Mouse (Mus musculus): ENCODE data around the gene Dclre1b. TPM values are rescaled to one million over a fixed set of nuclear protein-coding genes. Genes with fewer than 3 reads are reported as not detected.
"Not testable (repeated sequence)": the region's sequence is repeated elsewhere in the genome, so short reads cannot be mapped to it uniquely, and the experiment has no call there.

The Dclre1b gene
- polyA plus RNA-seq, 1 experiment from 2014 or later = 29.8 TPM

- ATAC-seq (ENCODE audit: low FRiP score, low TSS enrichment); H3K36me3 ChIP-seq (ENCODE audit: insufficient read depth, low read length): not testable (repeated sequence)
- 87% methylated on average over 3 of the region's 3 CpGs for WGBS
Measured at GRCm38 (mm10) chr3:103840195-103840594, 31.0 kb upstream of the Dclre1b start.

GRCm38 (mm10) chr3:103839711-103840110 lies 30.5 kb upstream of the Dclre1b start:
- WGBS = 92% methylated on average over 6 of the region's 6 CpGs
- Histone ChIP-seq H3K4me3 (ENCODE audit: low read length) (no peak overlapping the region), H3K36me3 (ENCODE audit: insufficient read depth, low read length) (no peaks in the 10 kb centered on the region), H3K4me2 (replicated peaks; ENCODE audit: low read depth, low read length) (no peak overlapping the region), H3K27me3 (ENCODE audit: insufficient read depth, low read length) (no peaks in the 10 kb centered on the region), H3K27ac (ENCODE audit: low read length) (no peak overlapping the region), H3K9ac (replicated peaks; ENCODE audit: low read length) (no peak overlapping the region), H3K9me3 (ENCODE audit: low read length) (peaks cover 1% of the 10 kb centered on the region; the same call in 1 of the 2 replicates), H3K4me1 (ENCODE audit: insufficient read depth, low read length) (no peaks in the 10 kb centered on the region)
- no peak for ATAC-seq (ENCODE audit: low FRiP score, low TSS enrichment)

More at GRCm38 (mm10) chr3:103840195-103840594, 31.0 kb upstream of the Dclre1b start:
- not testable (repeated sequence) for H3K9ac ChIP-seq (replicated peaks; ENCODE audit: low read length); H3K27me3 ChIP-seq (ENCODE audit: insufficient read depth, low read length); H3K4me2 ChIP-seq (replicated peaks; ENCODE audit: low read depth, low read length); H3K4me3 ChIP-seq (ENCODE audit: low read length); H3K27ac ChIP-seq (ENCODE audit: low read length); H3K9me3 ChIP-seq (ENCODE audit: low read length); H3K4me1 ChIP-seq (ENCODE audit: insufficient read depth, low read length)

GRCm38 (mm10) chr3:103836453-103836852 lies 27.2 kb upstream of the Dclre1b start:
- no peaks in the 10 kb centered on the region for H3K27me3 ChIP-seq (ENCODE audit: insufficient read depth, low read length)
- no peak for ATAC-seq (ENCODE audit: low FRiP score, low TSS enrichment)
- H3K4me1 ChIP-seq (ENCODE audit: insufficient read depth, low read length) = no peaks in the 10 kb centered on the region
- H3K9me3 ChIP-seq (ENCODE audit: low read length) = no peaks in the 10 kb centered on the region
- H3K36me3 ChIP-seq (ENCODE audit: insufficient read depth, low read length) = no peaks in the 10 kb centered on the region
- WGBS = 96% methylated on average over 5 of the region's 5 CpGs
- H3K4me2 ChIP-seq (replicated peaks; ENCODE audit: low read depth, low read length) = no peak overlapping the region
- H3K27ac ChIP-seq (ENCODE audit: low read length) = no peak overlapping the region
- no peak overlapping the region for H3K4me3 ChIP-seq (ENCODE audit: low read length)
- no peak overlapping the region for H3K9ac ChIP-seq (replicated peaks; ENCODE audit: low read length)

DNA sequence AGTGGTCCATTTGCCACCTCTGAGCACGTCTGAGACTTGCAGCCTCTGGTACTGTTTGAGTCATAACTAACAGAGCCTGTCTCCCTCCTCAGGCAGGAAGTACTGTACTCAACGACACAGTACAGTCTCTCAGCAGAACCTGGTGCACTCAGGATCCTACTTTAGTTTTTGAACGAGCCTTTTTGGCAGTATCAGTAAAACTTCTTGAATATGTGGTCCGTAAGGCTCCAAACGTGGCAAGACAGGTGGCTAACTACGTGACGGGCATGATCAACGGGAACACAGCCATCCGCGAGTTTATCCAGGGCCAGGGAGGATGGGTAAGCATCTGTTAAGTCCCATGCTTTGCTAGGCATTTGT lies 26.7 kb upstream of the Dclre1b start:
- Histone ChIP-seq H3K27ac (ENCODE audit: low read length) (no peak overlapping the region), H3K9me3 (ENCODE audit: low read length) (no peaks in the 10 kb centered on the region), H3K36me3 (ENCODE audit: insufficient read depth, low read length) (no peaks in the 10 kb centered on the region), H3K4me3 (ENCODE audit: low read length) (no peak overlapping the region), H3K9ac (replicated peaks; ENCODE audit: low read length) (no peak overlapping the region), H3K4me1 (ENCODE audit: insufficient read depth, low read length) (no peaks in the 10 kb centered on the region), H3K27me3 (ENCODE audit: insufficient read depth, low read length) (no peaks in the 10 kb centered on the region), H3K4me2 (replicated peaks; ENCODE audit: low read depth, low read length) (no peak overlapping the region)
- no peak for ATAC-seq (ENCODE audit: low FRiP score, low TSS enrichment)
- 76% methylated on average over 10 of the region's 10 CpGs for WGBS

- Histone ChIP-seq H3K27ac (ENCODE audit: low read length) (no peak overlapping the region), H3K9ac (replicated peaks; ENCODE audit: low read length) (no peak overlapping the region), H3K27me3 (ENCODE audit: insufficient read depth, low read length) (no peaks in the 10 kb centered on the region), H3K36me3 (ENCODE audit: insufficient read depth, low read length) (no peaks in the 10 kb centered on the region), H3K4me2 (replicated peaks; ENCODE audit: low read depth, low read length) (no peak overlapping the region), H3K9me3 (ENCODE audit: low read length) (no peaks in the 10 kb centered on the region), H3K4me3 (ENCODE audit: low read length) (no peak overlapping the region), H3K4me1 (ENCODE audit: insufficient read depth, low read length) (no peaks in the 10 kb centered on the region)
- 80% methylated on average over 6 of the region's 6 CpGs for WGBS
- no peak for ATAC-seq (ENCODE audit: low FRiP score, low TSS enrichment)
Measured at GRCm38 (mm10) chr3:103835272-103835950, 26.2 kb upstream of the Dclre1b start.

- Histone ChIP-seq H3K27me3 (ENCODE audit: insufficient read depth, low read length) (no peaks in the 10 kb centered on the region), H3K27ac (ENCODE audit: low read length) (no peak overlapping the region), H3K4me2 (replicated peaks; ENCODE audit: low read depth, low read length) (no peak overlapping the region), H3K9me3 (ENCODE audit: low read length) (no peaks in the 10 kb centered on the region), H3K36me3 (ENCODE audit: insufficient read depth, low read length) (no peaks in the 10 kb centered on the region), H3K9ac (replicated peaks; ENCODE audit: low read length) (no peak overlapping the region), H3K4me1 (ENCODE audit: insufficient read depth, low read length) (no peaks in the 10 kb centered on the region), H3K4me3 (ENCODE audit: low read length) (no peak overlapping the region)
- no peak for ATAC-seq (ENCODE audit: low FRiP score, low TSS enrichment)
- WGBS = 77% methylated on average over 2 of the region's 2 CpGs
Measured at GRCm38 (mm10) chr3:103834001-103834400, 24.8 kb upstream of the Dclre1b start.

DNA sequence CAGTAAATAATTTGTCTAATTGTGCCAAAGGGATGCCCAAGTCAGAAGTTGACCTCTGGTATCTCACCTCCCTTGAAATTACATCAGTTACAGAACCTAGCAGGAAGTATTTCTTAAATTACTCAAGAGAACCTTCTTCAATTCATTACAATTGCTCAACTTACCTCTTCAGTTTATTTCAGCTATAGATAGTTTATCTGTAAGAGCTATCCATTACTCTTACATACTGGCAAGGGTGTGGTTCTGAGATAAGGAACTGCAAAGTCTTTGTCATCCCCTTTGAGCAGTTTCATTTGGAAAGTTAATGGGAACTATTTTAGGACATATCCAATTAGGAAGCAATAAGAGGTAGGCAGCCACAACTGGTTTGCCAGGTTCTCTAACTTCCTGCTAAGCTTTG lies 23.2 kb upstream of the Dclre1b start, which contains the start of gene Bcl2l15:
Bcl2l15 (plus strand) TSS at position 176 of the 400 bp plus-strand sequence.
- Histone ChIP-seq H3K27me3 (ENCODE audit: insufficient read depth, low read length) (no peaks in the 10 kb centered on the region), H3K4me3 (ENCODE audit: low read length) (no peak within 1 kb of the TSS), H3K36me3 (ENCODE audit: insufficient read depth, low read length) (no peaks in the 10 kb centered on the region), H3K4me1 (ENCODE audit: insufficient read depth, low read length) (no peaks in the 10 kb centered on the region), H3K4me2 (replicated peaks; ENCODE audit: low read depth, low read length) (no peak within 1 kb of the TSS), H3K27ac (ENCODE audit: low read length) (no peak within 1 kb of the TSS), H3K9ac (replicated peaks; ENCODE audit: low read length) (no peak within 1 kb of the TSS), H3K9me3 (ENCODE audit: low read length) (no peaks in the 10 kb centered on the region)
- ATAC-seq (ENCODE audit: low FRiP score, low TSS enrichment) = no peak

GRCm38 (mm10) chr3:103831146-103831545 lies 21.9 kb upstream of the Dclre1b start:
- Histone ChIP-seq H3K27me3 (ENCODE audit: insufficient read depth, low read length) (no peaks in the 10 kb centered on the region), H3K4me2 (replicated peaks; ENCODE audit: low read depth, low read length) (no peak overlapping the region), H3K27ac (ENCODE audit: low read length) (no peak overlapping the region), H3K4me1 (ENCODE audit: insufficient read depth, low read length) (no peaks in the 10 kb centered on the region), H3K9ac (replicated peaks; ENCODE audit: low read length) (no peak overlapping the region), H3K4me3 (ENCODE audit: low read length) (no peak overlapping the region), H3K36me3 (ENCODE audit: insufficient read depth, low read length) (no peaks in the 10 kb centered on the region), H3K9me3 (ENCODE audit: low read length) (no peaks in the 10 kb centered on the region)
- 85% methylated on average over 7 of the region's 7 CpGs for WGBS
- ATAC-seq (ENCODE audit: low FRiP score, low TSS enrichment) = no peak

- not testable (repeated sequence) for H3K4me2 ChIP-seq (replicated peaks; ENCODE audit: low read depth, low read length); H3K9ac ChIP-seq (replicated peaks; ENCODE audit: low read length); H3K9me3 ChIP-seq (ENCODE audit: low read length); H3K4me3 ChIP-seq (ENCODE audit: low read length); H3K4me1 ChIP-seq (ENCODE audit: insufficient read depth, low read length); H3K27me3 ChIP-seq (ENCODE audit: insufficient read depth, low read length); H3K27ac ChIP-seq (ENCODE audit: low read length); ATAC-seq (ENCODE audit: low FRiP score, low TSS enrichment); H3K36me3 ChIP-seq (ENCODE audit: insufficient read depth, low read length)
- WGBS = 73% methylated on average over 1 of the region's 1 CpGs
Measured at GRCm38 (mm10) chr3:103830681-103831080, 21.4 kb upstream of the Dclre1b start.

DNA sequence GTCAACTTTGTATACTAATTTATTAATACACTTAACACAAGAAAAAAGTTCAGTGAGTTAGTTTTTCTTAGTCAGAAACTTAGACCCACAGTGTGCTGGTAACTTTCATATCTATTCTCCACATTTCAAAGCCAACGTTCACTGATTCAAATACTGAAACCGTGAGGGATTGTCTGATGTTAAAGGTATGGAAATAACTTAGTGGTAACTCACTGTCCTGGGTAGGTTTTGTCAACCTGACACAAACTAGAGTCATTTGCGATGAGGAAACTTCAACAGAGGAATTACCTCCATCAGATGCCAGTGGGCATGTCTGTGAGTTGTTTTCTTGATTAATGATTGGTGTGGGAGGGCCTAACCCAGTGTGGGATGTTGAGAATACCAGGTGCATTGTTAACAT lies 19.8 kb upstream of the Dclre1b start:
- H3K9ac ChIP-seq (replicated peaks; ENCODE audit: low read length) = no peak overlapping the region
- ATAC-seq (ENCODE audit: low FRiP score, low TSS enrichment) = no peak
- no peaks in the 10 kb centered on the region for H3K9me3 ChIP-seq (ENCODE audit: low read length)
- 81% methylated on average over 3 of the region's 3 CpGs for WGBS
- no peak overlapping the region for H3K27ac ChIP-seq (ENCODE audit: low read length)
- H3K4me3 ChIP-seq (ENCODE audit: low read length) = no peak overlapping the region
- no peak overlapping the region for H3K4me2 ChIP-seq (replicated peaks; ENCODE audit: low read depth, low read length)
- H3K4me1 ChIP-seq (ENCODE audit: insufficient read depth, low read length) = no peaks in the 10 kb centered on the region
- no peaks in the 10 kb centered on the region for H3K36me3 ChIP-seq (ENCODE audit: insufficient read depth, low read length)
- H3K27me3 ChIP-seq (ENCODE audit: insufficient read depth, low read length) = no peaks in the 10 kb centered on the region

All from kidney, embryonic 16.5 days (tissue).